Mouse (Mus musculus) embryonic facial prominence, embryonic 11.5 days (tissue): ENCODE measurements around the gene Nectin3. TPM values are rescaled to one million over a fixed set of nuclear protein-coding genes. Genes with fewer than 3 reads are reported as not detected.

Experiments
- ATAC-seq: fragments of 200-750 bp; cut with Nextera tagmentation; replicated peaks from 2 replicates; pipeline ENCODE4 v1.8.0; 2017; ENCODE audit warnings: low read depth; ENCODE audit not compliant: insufficient number of reproducible peaks, low FRiP score, low TSS enrichment
- DNase-seq: peaks from one replicate; pipeline ENCODE4 v3.0.0-alpha.2; 2015; ENCODE audit warnings: low spot score
- H3K27ac ChIP-seq: fragments of 300-500 bp; sonication (generic); replicated peaks from 2 replicates; pipeline ENCODE4 v1.5.1; 2014; ENCODE audit warnings: mild to moderate bottlenecking, low read depth, low read length, control low read depth
- H3K27me3 ChIP-seq: fragments of 300-500 bp; sonication (generic); 2 replicates; pipeline ENCODE4 v1.6.1; 2014; ENCODE audit warnings: mild to moderate bottlenecking, low read length, moderate library complexity, mixed read lengths; ENCODE audit not compliant: control insufficient read depth, insufficient read depth
- H3K36me3 ChIP-seq: fragments of 300-500 bp; sonication (generic); replicated peaks from 2 replicates; pipeline ENCODE4 v1.6.1; 2014; ENCODE audit warnings: low read depth, mild to moderate bottlenecking, low read length, moderate library complexity, mixed read lengths; ENCODE audit not compliant: control insufficient read depth, insufficient read depth
- H3K4me1 ChIP-seq: fragments of 300-500 bp; sonication (generic); 2 replicates; pipeline ENCODE4 v1.6.1; 2014; ENCODE audit warnings: low read length, mixed read lengths; ENCODE audit not compliant: control insufficient read depth, insufficient read depth
- H3K4me2 ChIP-seq: fragments of 300-500 bp; sonication (generic); 2 replicates; pipeline ENCODE4 v1.6.1; 2014; ENCODE audit warnings: low read depth, mild to moderate bottlenecking, control low read depth, low read length, moderate library complexity
- H3K4me3 ChIP-seq: fragments of 300-500 bp; sonication (generic); 2 replicates; pipeline ENCODE4 v1.5.1; 2014; ENCODE audit warnings: low read depth, low read length, control low read depth
- H3K9ac ChIP-seq: fragments of 300-500 bp; sonication (generic); replicated peaks from 2 replicates; pipeline ENCODE4 v1.6.1; 2014; ENCODE audit warnings: mild to moderate bottlenecking, control low read depth, low read length
- H3K9me3 ChIP-seq: fragments of 300-500 bp; sonication (generic); replicated peaks from 2 replicates; pipeline ENCODE4 v1.6.1; 2016; ENCODE audit warnings: mild to moderate bottlenecking, low read length, inconsistent platforms, mixed read lengths; ENCODE audit not compliant: control insufficient read depth
- WGBS: fragments of 180-500 bp; shearing (Covaris S2); extraction: QIAGEN DNeasy Blood & Tissue Kit; methylation state at CpG from one replicate; pipeline ENCODE4 v1.1.7; 2014; 5-methylcytosine and 5-hydroxymethylcytosine counted together
- polyA plus RNA-seq: library from polyadenylated mRNA; unstranded; fragments of >200 nt; fragmentation: Nextera tagmentation; extraction: Ambion mirVana; gene quantifications from 2 replicates; pipeline ENCODE4 v1.2.1, GENCODE M21; 2014

Gene Nectin3
- polyA plus RNA-seq, 1 experiment from 2014 or later = 40.9 TPM

- Histone ChIP-seq H3K9ac (no peak overlapping the region), H3K27me3 (no peaks in the 10 kb centered on the region), H3K4me1 (no peaks in the 10 kb centered on the region), H3K4me2 (no peak overlapping the region), H3K9me3 (no peaks in the 10 kb centered on the region), H3K36me3 (no peaks in the 10 kb centered on the region), H3K27ac (no peak overlapping the region), H3K4me3 (no peak overlapping the region)
- 51% methylated on average over 3 of the region's 3 CpGs for WGBS
- ATAC-seq (0 out of 2 replicates have a peak, but pooled peaks have one; percentile 67), DNase-seq (peak; percentile 76)
These were observed 10.8 kb downstream of the Nectin3 start for GRCm38 (mm10) chr16:46487436-46488097.

GRCm38 (mm10) chr16:46477336-46477735 lies 21.0 kb downstream of the Nectin3 start:
- no peak for ATAC-seq
- Histone ChIP-seq H3K4me1 (no peaks in the 10 kb centered on the region), H3K27me3 (no peaks in the 10 kb centered on the region), H3K27ac (no peak overlapping the region), H3K4me2 (no peak overlapping the region), H3K9ac (no peak overlapping the region), H3K4me3 (no peak overlapping the region), H3K36me3 (no peaks in the 10 kb centered on the region), H3K9me3 (no peaks in the 10 kb centered on the region)
- WGBS = 86% methylated on average over 3 of the region's 3 CpGs
- no peak for DNase-seq

GRCm38 (mm10) chr16:46451421-46451820 lies 46.9 kb downstream of the Nectin3 start:
- Histone ChIP-seq H3K4me1 (no peaks in the 10 kb centered on the region), H3K27me3 (no peaks in the 10 kb centered on the region), H3K4me3 (no peak overlapping the region), H3K9ac (no peak overlapping the region), H3K9me3 (no peaks in the 10 kb centered on the region), H3K27ac (no peak overlapping the region), H3K36me3 (no peaks in the 10 kb centered on the region), H3K4me2 (no peak overlapping the region)
- DNase-seq (no peak), ATAC-seq (no peak)
- WGBS = 90% methylated on average over 3 of the region's 3 CpGs

- no peaks in the 10 kb centered on the region for H3K9me3 ChIP-seq
- no peak overlapping the region for H3K27ac ChIP-seq
- DNase-seq = no peak
- H3K27me3 ChIP-seq = no peaks in the 10 kb centered on the region
- no peak for ATAC-seq
- no peak overlapping the region for H3K4me3 ChIP-seq
- no peak overlapping the region for H3K9ac ChIP-seq
- no peak overlapping the region for H3K4me2 ChIP-seq
- H3K36me3 ChIP-seq = no peaks in the 10 kb centered on the region
- no peaks in the 10 kb centered on the region for H3K4me1 ChIP-seq
- WGBS = 89% methylated on average over 6 of the region's 6 CpGs
These were observed 49.3 kb downstream of the Nectin3 start for GRCm38 (mm10) chr16:46449013-46449412.

GRCm38 (mm10) chr16:46431317-46431716 lies 67.0 kb downstream of the Nectin3 start:
- H3K9me3 ChIP-seq = no peaks in the 10 kb centered on the region
- peak; percentile 32 for DNase-seq
- H3K27ac ChIP-seq = no peak overlapping the region
- H3K4me1 ChIP-seq = no peaks in the 10 kb centered on the region
- no peak overlapping the region for H3K9ac ChIP-seq
- no peaks in the 10 kb centered on the region for H3K36me3 ChIP-seq
- H3K4me2 ChIP-seq = no peak overlapping the region
- no peak overlapping the region for H3K4me3 ChIP-seq
- ATAC-seq = no peak
- H3K27me3 ChIP-seq = no peaks in the 10 kb centered on the region
- 59% methylated on average over 5 of the region's 5 CpGs for WGBS

GRCm38 (mm10) chr16:46416177-46416576 lies 82.1 kb downstream of the Nectin3 start:
- H3K4me1 ChIP-seq = no peaks in the 10 kb centered on the region
- no peak overlapping the region for H3K4me2 ChIP-seq
- H3K27me3 ChIP-seq = no peaks in the 10 kb centered on the region
- 90% methylated on average over 3 of the region's 3 CpGs for WGBS
- no peak overlapping the region for H3K9ac ChIP-seq
- ATAC-seq (no peak), DNase-seq (no peak)
- no peaks in the 10 kb centered on the region; the same call in none of the 2 replicates for H3K36me3 ChIP-seq
- H3K4me3 ChIP-seq = no peak overlapping the region
- H3K9me3 ChIP-seq = no peaks in the 10 kb centered on the region
- no peak overlapping the region for H3K27ac ChIP-seq

GRCm38 (mm10) chr16:46410739-46411057 lies 87.6 kb downstream of the Nectin3 start:
- ATAC-seq (no peak), DNase-seq (no peak)

GRCm38 (mm10) chr16:46410053-46410738 lies 88.1 kb downstream of the Nectin3 start:
- 88% methylated on average over 6 of the region's 6 CpGs for WGBS
- no peaks in the 10 kb centered on the region for H3K4me1 ChIP-seq
- no peaks in the 10 kb centered on the region for H3K27me3 ChIP-seq
- no peaks in the 10 kb centered on the region for H3K36me3 ChIP-seq
- no peak overlapping the region for H3K4me3 ChIP-seq
- H3K27ac ChIP-seq = no peak overlapping the region
- DNase-seq (no peak), ATAC-seq (no peak)
- no peaks in the 10 kb centered on the region for H3K9me3 ChIP-seq
- H3K4me2 ChIP-seq = no peak overlapping the region
- H3K9ac ChIP-seq = no peak overlapping the region

More at GRCm38 (mm10) chr16:46410739-46411057, 87.6 kb downstream of the Nectin3 start:
- H3K36me3 ChIP-seq = no peaks in the 10 kb centered on the region
- no peak overlapping the region for H3K4me2 ChIP-seq
- 75% methylated on average over 3 of the region's 3 CpGs for WGBS
- H3K9ac ChIP-seq = no peak overlapping the region
- no peaks in the 10 kb centered on the region for H3K4me1 ChIP-seq
- H3K27ac ChIP-seq = no peak overlapping the region
- H3K4me3 ChIP-seq = no peak overlapping the region
- no peaks in the 10 kb centered on the region for H3K9me3 ChIP-seq
- H3K27me3 ChIP-seq = no peaks in the 10 kb centered on the region
